Mouse (Mus musculus): Measurements from ENCODE around the gene Sytl3.
A peak's percentile ranks its signal among the peaks of the same experiment; 100 is the strongest.

The Sytl3 gene

DNA sequence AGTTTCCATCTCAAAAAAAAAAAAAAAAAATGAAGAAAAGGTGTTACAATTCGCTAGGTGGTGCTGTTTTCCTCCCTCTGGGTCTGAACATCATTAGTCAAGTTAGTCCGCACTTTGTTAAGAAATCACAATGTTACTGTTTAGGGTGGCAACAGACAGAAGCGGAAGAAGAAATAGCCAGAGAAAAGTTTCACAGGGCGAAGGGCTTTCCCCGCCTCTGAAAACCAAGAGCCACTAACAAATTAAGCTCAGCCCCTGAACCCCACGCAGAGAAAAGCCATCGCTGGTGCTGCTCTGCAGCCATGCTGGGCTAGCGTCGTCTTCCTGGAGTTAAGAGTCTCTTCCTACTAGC lies 119.4 kb downstream of the Sytl3 start:
- DNase-seq (ENCODE audit: low spot score): peak; percentile 45

GRCm38 (mm10) chr17:6778771-6779509 lies 120.0 kb downstream of the Sytl3 start:
- DNase-seq (ENCODE audit: low spot score): peak; percentile 17

DNA sequence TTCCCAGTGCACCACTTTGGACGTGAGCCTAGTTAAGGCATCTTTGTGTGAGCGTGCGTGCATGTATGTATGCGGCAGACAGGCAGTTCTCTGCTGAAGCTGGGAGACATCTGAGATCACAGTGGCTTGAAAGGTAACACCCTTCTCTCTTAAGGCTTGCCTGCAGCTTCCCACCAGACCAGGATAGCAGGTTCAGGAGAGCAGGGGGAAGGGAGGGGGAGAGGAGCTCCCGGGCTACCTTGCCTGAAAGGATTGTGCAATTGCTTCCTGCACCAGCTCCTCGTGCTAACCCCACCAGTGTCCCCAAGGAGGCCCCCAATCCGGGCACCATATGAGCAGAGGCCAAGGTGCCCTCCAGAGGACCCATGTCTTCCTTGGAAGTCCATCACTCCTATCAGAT lies 120.7 kb downstream of the Sytl3 start:
- no peak for DNase-seq (ENCODE audit: low spot score)

- no peak for DNase-seq (ENCODE audit: low spot score)
Measured at GRCm38 (mm10) chr17:6780521-6781115, 121.7 kb downstream of the Sytl3 start.

GRCm38 (mm10) chr17:6781273-6781672 lies 122.4 kb downstream of the Sytl3 start:
- DNase-seq (ENCODE audit: low spot score): no peak

DNA sequence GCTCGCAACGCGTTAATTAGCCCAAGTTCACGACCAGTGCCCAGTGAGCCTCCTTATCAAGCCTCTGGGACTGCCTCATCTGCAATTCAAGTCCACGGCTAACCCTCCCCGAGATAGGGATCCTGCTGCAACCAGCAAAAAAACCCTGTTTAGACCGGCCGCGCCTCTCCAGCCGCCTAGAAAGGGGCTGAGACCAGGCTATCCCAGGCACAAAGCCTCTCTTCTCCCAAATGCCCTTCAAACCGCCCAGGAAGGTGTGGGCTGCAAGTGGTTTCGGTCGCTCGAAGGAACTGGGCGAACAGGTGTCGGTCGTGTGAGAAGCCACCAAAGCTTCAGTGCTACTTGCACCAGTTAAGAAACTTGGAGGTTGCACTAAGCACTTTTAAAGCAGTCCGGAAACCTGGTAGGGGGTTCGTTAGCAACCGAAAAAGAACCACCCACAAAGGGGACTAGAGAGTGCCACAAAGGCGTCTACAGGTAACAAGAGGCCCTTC lies 123.2 kb downstream of the Sytl3 start:
- no peak for DNase-seq (ENCODE audit: low spot score)

- peak; percentile 74 for DNase-seq (ENCODE audit: low spot score)
Measured at GRCm38 (mm10) chr17:6782611-6783005, 123.7 kb downstream of the Sytl3 start, which contains the start of gene Ezr. Gene Ezr, minus strand, starts transcription at chr17:6782784.

- no peak for DNase-seq (ENCODE audit: low spot score)
Measured at GRCm38 (mm10) chr17:6783006-6783661, 124.2 kb downstream of the Sytl3 start.

- no peak for DNase-seq (ENCODE audit: low spot score)
Measured at GRCm38 (mm10) chr17:6783756-6784357, 125.0 kb downstream of the Sytl3 start.

DNA sequence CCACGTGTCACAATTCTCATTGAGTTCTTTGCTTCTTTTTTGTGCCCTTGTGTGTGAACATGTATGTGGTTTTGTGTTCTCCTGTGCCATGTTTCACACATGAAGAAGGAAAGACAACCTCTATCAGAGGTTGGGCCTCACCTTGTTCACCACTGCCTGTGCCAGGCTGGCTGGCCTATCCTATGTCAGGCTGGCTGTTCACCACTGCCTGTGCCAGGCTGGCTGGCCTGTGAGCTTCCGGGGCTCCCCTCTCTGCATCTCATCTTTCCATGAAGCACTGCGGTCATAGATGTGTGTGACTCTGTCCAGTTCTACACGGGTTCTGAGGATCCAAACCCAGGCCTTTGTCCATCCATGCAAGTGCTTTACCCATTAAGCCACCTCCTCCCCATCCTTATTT lies 128.3 kb downstream of the Sytl3 start:
- DNase-seq (ENCODE audit: low spot score): no peak

Data from layer of hippocampus, adult 11-12 months (tissue).